Mouse (Mus musculus) G1E (cell line): Measurements from ENCODE around the gene Ndufa3.

Experiments used
- CTCF ChIP-seq: IDR thresholded peaks from 2 replicates; pipeline ENCODE4 v1.5.1; 2012; ENCODE audit warnings: low read depth, low read length, inconsistent platforms, mixed read lengths
- GATA1 ChIP-seq: IDR thresholded peaks from 2 replicates; pipeline ENCODE4 v1.6.1; 2012; ENCODE audit warnings: borderline replicate concordance, low read length, inconsistent platforms, mixed read lengths
- TAL1 ChIP-seq: conservative IDR thresholded peaks from 2 replicates; pipeline ENCODE4 v1.6.1; 2012; ENCODE audit warnings: low read depth, low read length, inconsistent platforms, mixed read lengths

DNA sequence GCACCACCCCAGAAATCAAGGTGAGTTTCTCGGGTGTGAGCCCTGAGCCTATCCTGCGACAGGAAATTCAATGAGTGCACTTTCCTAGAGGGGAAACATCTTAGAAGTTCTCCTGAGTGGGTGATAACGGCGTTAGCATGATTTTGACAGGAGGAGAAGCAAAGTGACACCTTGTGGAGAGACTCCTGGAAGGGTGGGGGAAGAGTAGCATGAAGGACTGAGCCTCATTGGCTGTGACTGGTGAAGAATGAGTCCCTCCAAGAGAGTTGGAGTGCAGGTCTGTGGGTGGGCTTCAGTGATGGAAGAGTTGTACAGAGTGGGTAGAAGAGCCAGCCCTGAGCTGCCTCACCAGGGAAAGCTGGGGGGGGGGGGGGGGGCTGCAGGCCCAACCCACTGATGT is 39.8 kb downstream of the Ndufa3 start:
- TF ChIP-seq CTCF (no peak), TAL1 (no peak), GATA1 (no peak)
